Mouse (Mus musculus): ENCODE measurements around the gene Ccl3.

DNA sequence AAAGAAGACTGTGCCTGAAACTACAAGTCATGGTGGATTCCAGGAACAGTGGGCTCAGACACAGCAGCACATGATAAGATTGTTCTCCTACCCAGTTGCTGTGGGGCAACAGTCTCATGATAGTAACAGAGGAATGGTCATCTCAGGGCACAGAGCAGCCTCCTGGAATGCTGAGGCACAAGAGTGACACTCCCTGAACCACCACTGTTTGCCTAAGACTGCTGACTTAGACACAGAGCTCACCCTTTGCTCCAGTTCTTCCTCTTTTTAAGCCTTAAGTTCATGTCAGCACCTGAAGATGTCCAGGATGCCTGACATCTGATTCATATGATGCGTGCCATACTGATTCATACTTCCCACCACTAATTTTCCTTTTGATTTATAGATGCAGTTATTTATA lies 32.6 kb downstream of the Ccl3 start:
- TF ChIP-seq POLR2A (IDR thresholded peaks at IDR 0.05; ENCODE audit: low read depth, low read length) = no peak
- no peak for TF ChIP-seq CTCF (IDR thresholded peaks at IDR 0.05; ENCODE audit: borderline replicate concordance, insufficient read depth, low read length)

Measured in embryonic fibroblast, embryonic 13.5 days (primary cell).